Mouse (Mus musculus) layer of hippocampus, postnatal 14 days (tissue): ENCODE measurements at regions not wholly inside any gene's neighbourhood (a gene's known extent, or its start where the extent isn't known, plus 50 kb on each side); places are given as distances from the start of the nearest gene placed in this dataset.

Experiments used
- DNase-seq, 2 experiments: peaks; one replicate each; pipeline ENCODE4 v3.0.0; 2021 to 2022; ENCODE audit warnings: low spot score in 2 of 2, mixed read lengths in 1 of 2

DNA sequence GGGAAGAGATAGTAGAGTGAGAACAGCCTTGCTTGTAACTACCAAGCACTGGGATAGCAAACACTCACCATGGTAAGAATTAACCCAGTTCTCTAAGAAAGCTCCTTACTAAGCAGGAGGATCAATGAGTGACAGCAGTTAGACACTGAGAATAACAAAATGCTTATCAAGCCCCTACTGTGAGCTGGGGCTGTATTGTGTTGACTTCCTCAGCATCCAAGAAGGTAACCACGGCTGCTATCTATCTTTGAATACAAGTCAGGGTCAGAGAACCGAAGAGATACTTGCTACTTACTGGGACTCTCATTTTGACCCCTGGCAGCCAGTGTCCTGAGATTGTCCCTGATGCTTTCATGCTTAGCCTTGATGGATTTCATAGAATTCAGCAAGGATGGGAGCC is 1248.4 kb upstream of the A1bg start:
- no peak for DNase-seq

DNA sequence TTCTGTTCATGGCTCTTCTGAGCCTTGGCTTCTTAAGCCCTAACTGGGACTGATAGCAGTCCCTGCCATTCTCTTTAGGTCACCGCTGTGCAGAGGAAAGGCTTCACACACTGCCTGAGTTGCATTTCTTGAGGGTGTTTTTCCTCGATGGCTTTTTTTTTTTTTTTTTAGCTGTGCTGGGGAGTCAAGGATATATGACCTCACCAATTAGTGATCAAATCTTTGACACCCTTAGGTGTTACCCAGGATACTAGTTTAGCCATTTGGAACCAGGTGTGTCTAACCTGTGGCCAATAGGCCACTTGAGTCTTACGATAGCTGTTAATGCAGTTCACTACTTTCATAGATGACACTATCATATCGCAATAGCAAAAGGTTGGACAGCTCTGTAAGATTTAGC is 1247.5 kb upstream of the A1bg start:
- no peak for DNase-seq

- no peak for DNase-seq
Observed at GRCm38 (mm10) chr15:62169591-62170019, 1246.8 kb upstream of the A1bg start.

DNA sequence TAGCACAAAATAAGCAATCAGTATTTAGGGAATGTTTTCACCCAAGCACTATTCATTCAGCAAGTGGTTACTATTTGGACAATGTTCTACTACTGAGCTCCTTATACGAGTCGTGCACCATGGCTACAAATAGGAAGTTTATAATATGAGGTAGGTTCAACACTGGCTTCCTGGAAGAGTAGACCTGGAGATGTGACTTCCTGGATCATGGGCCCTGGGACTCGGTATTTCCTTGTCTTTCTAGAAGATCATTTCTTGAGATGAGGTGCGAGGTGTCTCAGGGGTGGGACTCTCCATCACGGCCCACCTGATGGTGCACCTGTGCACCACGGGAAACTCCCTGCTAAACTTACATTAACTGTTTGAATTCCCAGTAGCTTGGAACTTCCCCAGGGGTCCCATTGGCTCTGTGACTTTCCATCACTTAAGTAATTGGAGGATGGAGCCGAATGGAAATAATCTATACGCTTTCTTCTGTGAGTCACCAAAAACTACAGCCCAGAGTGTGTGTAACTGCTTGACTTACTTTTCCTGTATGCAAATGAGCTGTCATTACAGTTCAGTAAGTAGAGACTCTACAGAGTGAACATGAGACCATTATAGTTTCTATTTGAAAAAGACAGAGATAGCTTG is 1246.3 kb upstream of the A1bg start:
- DNase-seq = no peak

DNA sequence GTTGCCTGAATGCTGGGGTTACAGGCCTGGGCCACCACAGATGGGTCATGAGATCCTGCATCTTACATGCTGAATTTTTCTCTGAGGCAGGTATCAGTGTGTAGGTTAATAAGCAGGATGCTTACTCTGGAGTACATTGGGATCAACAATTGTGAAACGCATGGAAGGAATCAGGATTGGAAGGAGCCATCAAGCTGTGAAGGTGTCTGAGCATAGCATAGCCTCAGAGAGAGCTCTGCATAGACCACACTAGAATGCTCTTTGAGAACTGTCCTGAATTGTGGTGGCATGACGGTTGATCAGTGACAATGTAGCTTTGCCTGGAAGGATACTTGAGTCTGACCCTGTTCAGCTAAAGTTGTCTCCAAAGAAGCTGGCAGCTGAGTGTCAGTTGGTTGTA is 1245.7 kb upstream of the A1bg start:
- DNase-seq = no peak

- no peak for DNase-seq
Observed at GRCm38 (mm10) chr15:62166786-62167185, 1244.0 kb upstream of the A1bg start.

GRCm38 (mm10) chr15:62165826-62166500 is 1243.2 kb upstream of the A1bg start:
- no peak for DNase-seq

DNA sequence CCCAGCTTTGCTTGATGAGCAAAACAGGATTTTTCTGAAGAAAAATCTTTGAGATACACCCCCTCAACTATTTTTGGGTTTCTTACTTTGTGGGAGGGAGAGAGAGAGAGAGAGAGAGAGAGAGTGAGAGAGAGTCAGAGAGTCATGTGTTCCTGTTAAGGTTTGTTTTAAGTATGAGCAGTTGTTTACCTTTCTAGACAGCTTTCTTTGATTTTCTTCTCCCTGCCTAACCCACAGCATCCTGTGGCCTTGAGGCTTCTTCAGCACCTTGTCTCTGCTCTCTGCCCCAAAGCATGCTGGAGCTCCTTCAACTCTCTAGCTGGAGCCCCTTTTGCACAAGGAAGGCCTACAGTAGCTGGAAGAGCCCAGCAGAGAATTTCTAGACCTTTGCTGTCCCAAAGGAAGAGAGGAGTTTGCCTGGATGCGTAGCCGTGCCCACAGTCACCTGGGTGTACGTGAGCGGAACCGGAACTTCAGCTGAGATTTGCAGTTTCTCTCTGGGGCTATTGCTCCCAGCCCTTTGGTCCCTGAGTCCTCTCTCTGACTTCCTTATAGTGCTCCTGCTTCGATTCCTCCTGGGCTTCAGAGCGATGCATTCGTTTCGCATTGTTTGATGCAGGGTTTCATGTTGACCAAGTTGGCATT is 1242.1 kb upstream of the A1bg start:
- DNase-seq = no peak

GRCm38 (mm10) chr15:62163203-62163602 is 1240.4 kb upstream of the A1bg start:
- DNase-seq = no peak

- DNase-seq = no peak
Observed at GRCm38 (mm10) chr15:62162648-62163194, 1239.9 kb upstream of the A1bg start.

- no peak for DNase-seq
Observed at GRCm38 (mm10) chr15:62161975-62162647, 1239.3 kb upstream of the A1bg start.

DNA sequence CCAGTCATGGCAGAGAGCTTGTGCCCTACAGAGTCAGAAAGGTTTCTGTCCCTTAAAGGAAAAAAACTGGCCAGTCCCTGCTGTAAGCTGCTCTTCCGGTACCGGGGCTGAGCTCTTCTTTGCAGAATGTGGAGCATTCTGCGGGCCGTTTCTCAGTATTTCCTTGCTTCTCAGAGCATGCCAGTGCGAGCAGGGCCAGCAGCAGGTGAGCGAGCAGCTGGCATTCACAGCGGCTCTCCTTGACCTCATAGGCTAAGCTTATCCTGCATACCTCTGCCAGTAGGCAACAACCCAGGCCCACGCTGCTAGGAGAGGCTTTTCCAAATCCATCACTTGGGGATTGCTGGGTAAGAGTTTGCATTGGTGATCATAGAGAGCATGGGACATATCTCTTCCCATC is 1238.2 kb upstream of the A1bg start:
- DNase-seq = no peak

DNA sequence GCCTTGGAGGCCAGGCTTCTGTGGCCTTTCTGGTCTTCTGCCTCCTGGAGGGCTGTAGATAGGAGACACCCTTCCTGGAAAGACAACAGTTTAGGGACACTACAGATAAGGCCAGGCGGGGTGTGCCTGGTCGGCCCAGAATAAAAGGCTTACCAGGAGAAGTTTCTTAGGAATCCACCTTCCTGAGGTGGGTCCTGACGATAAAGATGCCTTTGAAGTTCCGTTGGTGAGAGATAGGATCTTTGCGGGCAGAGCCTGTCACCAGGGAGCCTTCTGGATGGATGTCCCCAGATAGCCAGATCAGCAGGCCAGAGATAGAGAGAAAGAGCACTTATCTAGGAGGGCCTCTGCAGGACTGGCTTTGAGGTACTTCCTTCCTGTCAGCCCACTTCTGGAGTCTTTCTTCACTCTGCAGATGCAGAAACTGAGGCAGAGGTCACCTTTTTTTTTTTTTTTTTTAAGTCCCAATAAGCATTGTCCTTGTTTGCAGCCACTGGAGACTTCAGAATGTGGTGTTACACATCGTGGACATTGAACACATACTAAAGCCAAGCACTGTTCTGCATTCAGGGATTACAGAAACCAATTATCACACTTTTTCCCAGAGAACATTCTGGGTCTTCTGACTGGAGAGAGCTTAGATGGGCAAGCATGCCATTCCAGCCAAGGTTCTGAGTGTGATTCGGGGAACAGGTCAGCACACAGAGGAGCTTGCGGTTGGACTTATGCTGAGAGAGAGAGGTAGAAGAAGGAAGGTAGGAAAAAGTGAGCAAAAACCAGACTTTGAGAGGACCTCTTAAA is 1236.3 kb upstream of the A1bg start:
- no peak for DNase-seq

GRCm38 (mm10) chr15:62157200-62158033 is 1234.6 kb upstream of the A1bg start:
- DNase-seq = no peak

DNA sequence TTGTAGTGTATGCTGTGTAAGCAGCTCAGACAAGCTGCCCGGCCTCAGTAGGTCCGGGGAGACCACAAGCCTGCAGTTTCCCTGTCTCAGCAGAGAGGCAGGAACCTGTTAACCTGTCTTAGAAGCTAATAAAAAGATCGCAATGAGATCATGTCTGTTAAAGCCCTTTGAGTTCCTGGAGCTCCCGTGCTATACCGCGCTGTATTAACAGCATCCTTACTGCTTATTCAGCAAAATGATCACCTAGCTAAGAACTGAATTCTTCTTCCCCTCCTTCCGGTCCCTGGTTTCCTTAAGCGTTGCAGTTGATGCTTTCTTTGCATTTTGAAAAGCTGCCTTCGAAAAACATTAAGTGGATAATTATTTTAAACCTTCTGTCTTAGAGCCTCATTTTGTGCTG is 1230.4 kb upstream of the A1bg start:
- no peak for DNase-seq

DNA sequence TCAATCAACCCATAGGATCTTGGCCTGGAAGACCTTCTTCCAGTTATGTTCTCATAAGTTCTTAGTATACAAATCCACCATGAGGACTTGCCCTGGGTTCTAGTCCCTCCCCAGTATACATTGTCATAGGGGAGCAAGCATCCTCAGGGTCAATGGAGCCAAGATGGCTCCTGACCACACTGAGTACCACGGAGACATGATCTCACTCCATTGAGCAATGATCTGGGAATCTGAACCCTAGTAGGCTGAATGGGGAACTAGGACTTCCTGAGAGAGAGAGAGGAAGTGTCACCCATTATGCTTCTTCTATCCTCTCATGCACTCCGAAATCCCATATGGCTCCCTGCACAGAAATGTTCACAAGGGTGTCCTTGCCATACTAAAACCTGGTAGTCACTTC is 1229.3 kb upstream of the A1bg start:
- DNase-seq = no peak

GRCm38 (mm10) chr15:62151690-62152089 is 1228.9 kb upstream of the A1bg start:
- DNase-seq = no peak

GRCm38 (mm10) chr15:62150296-62150695 is 1227.5 kb upstream of the A1bg start:
- DNase-seq = no peak

GRCm38 (mm10) chr15:62148680-62149237 is 1225.9 kb upstream of the A1bg start:
- no peak for DNase-seq
